Mouse (Mus musculus) urinary bladder, postnatal 36 days (tissue): Measurements from ENCODE around the gene Tnfrsf12a.

Source experiments
- DNase-seq, 2 experiments: peaks; one replicate each; pipeline ENCODE4 v3.0.0; 2022; ENCODE audit warnings: low spot score in 2 of 2, mixed read lengths in 1 of 2

The Tnfrsf12a gene

DNA sequence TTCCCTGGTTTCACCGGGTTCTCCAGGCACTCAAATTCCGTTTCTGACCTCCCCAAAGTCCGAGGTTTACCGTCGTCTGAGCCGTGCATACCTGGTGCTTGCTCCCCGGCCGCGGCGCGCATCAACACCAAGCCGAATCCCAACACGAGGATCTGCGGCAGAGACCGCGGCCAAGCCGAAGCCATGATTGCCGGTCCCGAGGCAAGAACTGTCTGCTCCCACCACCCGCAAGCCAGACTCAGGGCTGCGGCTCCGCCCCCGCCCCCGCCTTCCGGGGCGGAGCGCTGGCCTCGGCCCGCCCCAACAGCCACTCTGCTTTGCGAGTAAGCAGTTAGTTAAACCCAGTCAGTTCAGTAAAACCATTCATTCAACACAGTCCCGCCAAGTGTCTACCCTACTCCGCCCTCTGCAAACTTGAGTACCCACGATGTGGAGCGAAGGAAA, at the start of gene Tnfrsf12a:
TSS of gene Tnfrsf12a (minus strand) at position 233 of the 444 bp plus-strand sequence.
- DNase-seq = peak; percentile 81 to 87

DNA sequence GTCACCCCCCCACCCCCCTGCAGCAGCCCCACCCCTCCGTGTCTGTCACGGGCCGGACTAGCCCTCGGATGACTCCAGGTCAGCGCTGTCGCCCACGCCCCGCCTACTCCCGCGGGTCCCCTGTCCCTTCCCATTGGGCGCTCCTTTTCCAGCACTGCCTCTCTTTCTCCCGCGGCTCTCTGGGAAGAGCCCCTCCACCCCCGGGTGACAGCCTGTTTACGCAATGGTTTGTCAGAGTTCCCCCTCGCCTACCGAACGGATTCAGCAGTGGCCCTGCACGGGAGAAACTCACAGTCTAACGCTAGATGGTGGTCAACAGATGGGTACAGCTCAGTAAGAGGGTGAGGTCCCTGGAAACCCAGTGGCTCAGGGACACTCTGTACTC, 49.5 kb upstream of the Tnfrsf12a start:
- DNase-seq = peak; percentile 50 to 79

DNA sequence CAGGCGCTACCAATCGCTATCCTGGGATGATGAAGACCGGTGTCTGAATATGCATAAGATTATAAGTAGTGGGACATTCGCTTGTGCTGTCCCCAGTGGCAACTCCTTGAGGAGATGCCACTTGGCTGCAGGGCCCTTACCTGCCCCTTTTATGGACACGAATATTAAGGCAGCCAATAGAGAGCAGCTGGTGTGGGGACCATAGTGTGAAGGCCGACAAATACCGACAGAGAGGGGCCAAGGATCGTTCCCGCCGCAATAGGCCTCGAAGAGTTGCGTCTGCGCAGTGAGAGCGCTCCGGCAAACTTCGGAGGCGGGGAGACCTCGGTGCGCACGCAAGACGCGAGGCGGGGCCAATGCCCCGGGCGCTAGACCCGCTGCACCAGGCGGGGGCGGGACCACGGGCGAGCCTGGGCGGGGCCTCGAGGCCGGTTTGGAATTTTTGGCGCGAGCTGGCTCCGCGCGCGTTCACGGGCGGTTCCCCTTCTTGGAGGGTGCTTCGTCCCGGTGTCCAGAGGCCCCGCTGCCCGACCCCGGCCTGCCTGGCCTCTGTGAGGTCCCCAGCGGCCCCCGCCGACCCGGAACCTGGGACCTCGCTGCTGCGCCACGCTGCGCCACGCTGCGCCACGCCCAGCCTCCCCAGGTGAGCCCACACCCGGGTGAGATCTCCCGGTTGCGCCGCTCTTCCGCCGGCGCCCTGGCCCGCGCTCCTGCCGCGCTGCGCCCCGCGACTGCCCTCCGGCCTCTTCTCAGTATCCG, 48.9 kb upstream of the Tnfrsf12a start, which contains the start of gene Pkmyt1:
TSS of gene Pkmyt1 (plus strand) at position 338 of the 759 bp plus-strand sequence.
- peak; percentile 91 to 95 for DNase-seq

- DNase-seq = no peak
Observed at GRCm38 (mm10) chr17:23725477-23725876, 48.2 kb upstream of the Tnfrsf12a start.

DNA sequence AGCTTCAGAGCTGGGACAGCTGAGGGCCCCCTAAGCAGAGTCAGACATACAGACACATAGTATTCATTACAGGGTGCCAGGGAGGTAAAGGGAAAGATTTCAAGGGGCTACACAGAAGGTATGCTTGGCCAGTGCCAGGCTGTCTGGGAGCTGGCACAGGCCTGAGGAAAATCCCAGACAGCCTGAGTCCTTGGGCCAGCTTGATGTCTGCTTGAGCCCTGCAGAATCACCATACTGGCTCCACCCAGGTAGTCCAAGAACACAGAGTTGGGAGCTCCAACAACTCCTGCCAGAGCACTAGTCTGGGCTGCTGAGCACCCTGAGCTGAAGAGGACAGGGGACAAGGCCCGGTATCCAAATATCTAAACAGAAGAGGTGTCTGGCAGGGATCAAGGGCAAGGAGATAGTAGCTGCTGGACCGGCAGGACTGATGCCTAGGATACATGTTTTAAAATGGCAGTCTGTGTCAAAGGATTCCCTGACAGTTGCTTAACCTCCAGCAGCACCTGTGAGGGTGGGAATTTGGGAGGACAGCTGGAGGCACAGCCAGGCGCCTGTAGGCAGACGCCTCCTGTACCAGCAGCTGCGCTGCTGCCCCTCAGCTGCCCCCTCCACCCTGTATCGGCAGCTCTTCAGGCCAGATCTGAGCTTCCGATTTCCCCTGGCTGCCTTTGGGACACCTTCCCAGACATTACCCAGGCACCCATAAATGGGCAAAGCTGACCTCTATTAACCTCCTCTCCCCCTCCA, 45.3 kb upstream of the Tnfrsf12a start, which contains the start of gene 1520401A03Rik:
TSS of gene 1520401A03Rik (minus strand) at position 408 of the 750 bp plus-strand sequence.
- no peak for DNase-seq

DNA sequence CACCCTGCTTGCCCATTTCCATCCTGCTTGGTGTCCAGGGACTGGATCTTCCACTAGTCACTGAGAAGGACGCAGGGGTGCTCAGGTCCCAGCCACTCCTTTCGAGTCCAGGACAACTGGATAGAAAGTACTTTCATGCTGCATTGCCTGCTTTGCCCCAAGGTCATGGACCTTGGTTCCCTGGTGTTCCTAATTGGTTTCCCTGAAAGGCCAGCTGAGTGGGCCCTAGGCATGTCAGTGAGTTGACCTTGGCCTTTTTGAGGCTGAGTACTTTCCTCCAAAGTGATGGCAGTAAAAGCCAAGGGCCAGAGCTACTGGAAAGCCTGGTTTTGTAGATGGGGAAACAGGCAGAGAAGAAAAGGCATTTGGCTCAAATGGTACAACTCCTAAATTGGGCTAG, 44.6 kb upstream of the Tnfrsf12a start:
- DNase-seq = no peak

GRCm38 (mm10) chr17:23719455-23719854, 42.2 kb upstream of the Tnfrsf12a start:
- no peak for DNase-seq

- no peak for DNase-seq
Observed at GRCm38 (mm10) chr17:23717003-23717402, 39.7 kb upstream of the Tnfrsf12a start.

DNA sequence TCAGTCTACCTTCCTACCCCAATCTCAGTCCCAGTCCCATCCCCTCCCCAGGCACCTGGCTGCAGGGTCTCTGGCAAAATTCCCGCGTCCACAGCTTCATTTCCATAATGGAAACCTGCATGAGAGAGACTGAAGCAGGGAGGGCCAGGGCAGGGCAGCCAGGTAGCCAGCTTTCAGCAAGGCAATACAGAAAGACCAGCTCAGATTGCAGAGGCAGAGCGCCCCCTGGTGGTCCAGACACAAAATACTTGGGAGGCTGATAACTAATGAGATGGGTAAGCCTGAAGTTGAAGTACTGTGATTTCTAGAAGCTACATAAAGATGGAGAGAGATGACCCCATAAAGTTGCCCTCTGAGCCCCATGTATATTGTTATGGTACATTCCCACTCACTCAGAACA, 28.9 kb upstream of the Tnfrsf12a start:
- DNase-seq = peak; percentile 61 to 73

DNA sequence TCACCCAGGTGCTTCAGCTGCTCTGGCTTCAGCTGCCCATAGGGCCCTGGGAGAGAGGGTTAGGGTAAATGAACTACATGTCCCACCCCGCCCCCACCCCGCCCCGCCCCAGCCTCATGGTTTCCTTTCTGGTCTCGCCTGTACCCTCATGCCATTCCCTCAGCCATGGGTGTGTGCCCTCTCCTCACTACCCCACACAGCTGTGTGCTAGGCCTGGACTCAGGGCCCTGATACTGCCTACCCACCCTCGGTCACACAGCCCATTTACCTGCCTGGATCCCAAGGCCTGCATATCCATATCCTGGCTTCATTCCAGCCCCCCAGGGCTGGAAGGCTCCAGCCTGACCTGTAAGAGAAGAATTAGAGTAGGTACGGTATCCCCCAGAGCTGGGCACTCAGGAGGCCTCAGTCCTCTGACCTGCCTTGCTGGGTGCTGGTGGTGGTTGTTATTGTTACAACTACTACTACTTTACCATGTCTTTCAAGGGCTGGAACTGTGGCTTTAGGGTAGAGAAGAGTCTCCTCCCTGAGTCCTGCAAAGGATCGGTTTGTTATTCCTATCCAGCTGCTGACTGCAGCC, 28.3 kb upstream of the Tnfrsf12a start:
- no peak for DNase-seq

DNA sequence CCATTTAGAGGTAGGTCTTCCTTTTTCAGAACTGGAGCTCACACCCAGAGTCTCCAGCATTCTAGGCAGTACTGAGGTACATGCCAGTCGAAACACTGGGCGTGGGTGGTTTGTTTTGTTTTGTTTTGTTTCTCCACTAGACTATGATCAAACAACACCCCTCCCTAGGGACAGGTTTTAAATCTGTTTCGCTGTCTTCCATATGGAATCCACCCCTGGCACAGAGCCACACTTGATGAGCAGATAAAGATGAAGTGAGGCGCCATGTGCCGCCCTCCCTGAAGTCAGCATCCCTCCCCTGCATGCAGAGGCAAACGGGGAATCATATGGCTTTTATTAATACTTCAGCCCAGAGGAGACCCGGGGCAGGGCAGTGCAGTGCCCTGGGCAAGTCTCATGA, 27.5 kb upstream of the Tnfrsf12a start:
- no peak for DNase-seq

- no peak for DNase-seq
Observed at GRCm38 (mm10) chr17:23703301-23703700, 26.0 kb upstream of the Tnfrsf12a start.

GRCm38 (mm10) chr17:23700079-23700478, 22.8 kb upstream of the Tnfrsf12a start:
- peak; percentile 75 to 91 for DNase-seq

- peak; percentile 30 to 38 for DNase-seq
Observed at GRCm38 (mm10) chr17:23699131-23700077, 22.1 kb upstream of the Tnfrsf12a start.

GRCm38 (mm10) chr17:23695801-23696200, 18.5 kb upstream of the Tnfrsf12a start:
- no peak for DNase-seq

DNA sequence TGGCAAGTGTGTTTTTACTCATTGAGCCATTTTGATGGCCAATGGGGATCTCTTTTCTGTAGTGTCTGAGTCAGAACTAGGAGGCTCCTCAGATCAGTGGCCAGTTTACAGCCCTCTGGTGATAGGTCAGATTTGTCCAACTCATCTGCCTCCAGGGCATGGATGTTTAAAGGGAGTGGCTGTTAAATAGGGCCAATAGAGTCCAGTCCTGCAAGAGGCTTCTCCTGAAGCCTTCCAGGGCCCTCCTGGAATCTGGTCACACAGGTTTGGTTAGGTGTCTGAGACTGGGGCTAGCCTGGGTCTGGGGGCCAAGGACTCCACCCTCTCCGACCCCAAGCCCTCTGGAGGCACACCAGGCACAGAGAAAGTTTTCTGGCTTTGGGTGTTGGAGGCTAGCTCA, 17.2 kb upstream of the Tnfrsf12a start:
- no peak for DNase-seq

DNA sequence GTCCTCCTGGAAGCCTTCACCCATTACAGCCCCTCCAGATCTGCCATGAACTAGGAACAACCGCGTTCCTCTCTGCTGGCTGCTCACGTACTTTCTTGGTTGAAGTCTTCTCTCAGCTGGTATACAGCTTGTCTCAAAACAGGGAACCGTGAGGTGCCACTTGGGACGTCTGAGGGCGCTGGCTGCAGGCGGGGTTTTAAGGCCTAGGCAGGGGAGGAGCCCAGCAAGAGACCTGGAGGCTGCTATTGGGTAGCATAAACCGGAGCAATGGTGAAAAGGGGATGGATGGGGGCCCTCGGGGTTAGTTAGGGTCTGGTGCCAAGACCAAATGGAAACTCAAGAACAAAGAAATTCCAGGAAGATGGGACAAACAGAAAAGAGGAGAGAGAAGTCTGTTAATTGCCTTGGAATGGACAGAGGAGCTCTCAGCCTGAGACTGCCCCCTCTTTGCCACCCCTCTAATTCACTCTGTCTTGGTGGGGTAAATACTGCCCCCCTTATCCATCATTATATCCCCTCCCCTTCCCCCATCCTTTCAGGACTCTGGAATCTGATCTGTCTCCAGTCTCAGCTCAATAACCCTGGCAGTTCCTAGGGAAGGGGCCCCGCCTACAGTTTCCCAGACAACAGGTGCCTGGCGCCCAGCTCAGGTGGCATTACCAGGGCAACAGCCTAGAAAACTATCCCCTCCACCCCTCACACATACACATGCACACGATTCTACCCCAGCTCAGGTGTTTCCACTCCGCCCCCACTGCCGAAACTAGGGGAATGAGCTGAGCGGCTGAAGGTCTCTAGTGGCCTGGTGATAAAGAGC, 6.8 kb upstream of the Tnfrsf12a start, which contains the start of gene Cldn9:
TSS of gene Cldn9 (minus strand) at position 171 of the 817 bp plus-strand sequence.
- no peak for DNase-seq

DNA sequence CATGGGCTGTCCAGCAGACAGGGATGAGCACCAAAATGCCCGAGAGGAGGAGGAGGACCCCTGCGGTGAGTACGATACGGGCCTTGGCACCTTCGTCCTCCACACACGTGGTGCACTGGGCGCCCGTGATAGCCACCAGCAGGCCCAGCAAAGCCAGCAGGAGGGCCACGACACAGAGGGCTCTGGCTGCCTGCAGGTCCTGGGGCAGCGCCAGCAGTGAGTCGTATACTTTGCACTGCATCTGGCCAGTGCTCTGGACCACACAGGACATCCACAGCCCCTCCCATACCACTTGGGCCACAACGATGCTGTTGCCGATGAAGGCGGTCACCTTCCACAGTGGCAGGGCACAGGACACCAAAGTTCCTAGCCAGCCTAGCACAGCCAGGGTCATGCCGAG, 6.0 kb upstream of the Tnfrsf12a start:
- no peak for DNase-seq

DNA sequence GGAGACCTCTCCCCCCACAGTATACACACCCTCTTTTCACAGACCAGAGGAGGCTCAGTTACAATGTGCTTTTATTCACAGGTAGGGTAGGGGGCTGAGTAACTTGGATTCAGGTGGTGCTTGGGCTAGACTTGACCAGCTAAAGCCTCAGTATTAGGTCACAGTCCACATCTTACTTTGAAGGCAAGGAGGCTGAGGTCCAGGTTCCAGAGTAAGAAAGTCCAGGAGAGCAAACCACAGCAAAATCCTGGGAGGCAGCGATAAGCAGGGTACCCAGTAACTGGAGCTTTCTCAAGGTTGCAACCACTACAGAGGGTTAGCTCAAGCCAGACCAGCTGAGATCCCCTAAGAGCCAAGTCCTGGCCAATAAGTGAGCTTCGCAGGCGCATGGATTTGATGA, 5.3 kb upstream of the Tnfrsf12a start:
- no peak for DNase-seq

- no peak for DNase-seq
Observed at GRCm38 (mm10) chr17:23682092-23682491, 4.8 kb upstream of the Tnfrsf12a start.
